Mouse (Mus musculus) liver, embryonic 14.5 days (tissue): ENCODE results near the gene Pcsk5.

ENCODE experiments used
- CTCF ChIP-seq: IDR thresholded peaks from 2 replicates; pipeline ENCODE4 v1.5.1; 2016; ENCODE audit warnings: antibody characterized with exemption, low read depth, control low read depth
- EP300 ChIP-seq: IDR thresholded peaks from 2 replicates; pipeline ENCODE4 v1.6.1; 2016; ENCODE audit warnings: antibody characterized with exemption, low read depth

DNA sequence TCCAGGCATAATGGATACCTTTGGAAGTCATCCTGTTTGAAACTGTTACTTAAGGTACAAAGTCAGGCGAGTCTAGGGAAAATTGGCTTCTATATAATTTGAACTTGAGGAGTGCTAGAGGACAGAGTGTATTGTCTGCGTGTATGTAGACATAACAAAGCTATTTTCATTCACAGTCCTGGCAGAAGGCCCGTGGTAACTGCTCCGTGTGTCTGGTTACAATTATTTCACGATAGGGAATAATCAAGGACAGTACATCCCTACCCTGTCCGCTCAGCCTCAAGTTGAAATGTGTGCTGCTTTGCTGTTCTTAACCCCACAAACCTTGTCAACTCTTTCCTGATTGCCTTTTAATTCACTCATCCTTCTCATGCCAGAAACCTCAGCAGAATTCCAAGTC lies 201.4 kb downstream of the Pcsk5 start:
- TF ChIP-seq CTCF, result no peak
- no peak for TF ChIP-seq EP300
